Mouse (Mus musculus) inflammation-experienced regulatory T-cells (primary cell): ENCODE data around the gene Gucy2d. TPM values are rescaled to one million over a fixed set of nuclear protein-coding genes. Genes with fewer than 3 reads are reported as not detected.

Experiments used
- polyA plus RNA-seq, 2 experiments: library from polyadenylated mRNA; unstranded; fragments of 100-300 nt; shearing (Covaris generic); gene quantifications; one replicate each; pipeline ENCODE4 v1.2.1; 2017

Gucy2d gene
- under 1 TPM in 1 of 2 experiments, not detected in 1; 0.28 TPM for polyA plus RNA-seq

DNA sequence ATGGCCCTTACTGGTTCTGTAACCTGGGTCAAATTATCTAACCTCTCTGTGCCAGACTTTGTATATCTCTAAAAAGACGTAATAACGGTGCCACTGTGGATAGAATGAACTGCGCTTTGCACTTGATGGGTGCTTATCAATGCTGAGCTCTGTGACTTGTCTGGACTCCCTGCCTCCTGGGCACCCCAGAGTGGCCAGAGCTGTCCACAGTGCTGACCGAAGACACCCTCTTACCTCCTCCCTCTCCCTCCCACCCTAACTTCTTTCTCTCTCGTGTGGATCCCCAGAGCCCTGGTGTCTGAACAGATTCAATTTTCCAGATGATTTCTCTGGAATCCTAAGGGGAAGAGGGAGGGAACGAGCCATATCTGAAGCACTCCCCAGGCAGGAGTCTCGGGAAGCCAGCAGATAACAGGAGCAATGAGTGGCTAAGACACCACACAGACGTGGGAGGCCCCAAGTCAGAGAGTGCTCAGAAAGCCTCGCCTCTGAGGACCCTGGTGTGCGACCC is at the start of gene Gucy2d:
TSS of gene Gucy2d (plus strand) at position 461 of the 511 bp plus-strand sequence.

DNA sequence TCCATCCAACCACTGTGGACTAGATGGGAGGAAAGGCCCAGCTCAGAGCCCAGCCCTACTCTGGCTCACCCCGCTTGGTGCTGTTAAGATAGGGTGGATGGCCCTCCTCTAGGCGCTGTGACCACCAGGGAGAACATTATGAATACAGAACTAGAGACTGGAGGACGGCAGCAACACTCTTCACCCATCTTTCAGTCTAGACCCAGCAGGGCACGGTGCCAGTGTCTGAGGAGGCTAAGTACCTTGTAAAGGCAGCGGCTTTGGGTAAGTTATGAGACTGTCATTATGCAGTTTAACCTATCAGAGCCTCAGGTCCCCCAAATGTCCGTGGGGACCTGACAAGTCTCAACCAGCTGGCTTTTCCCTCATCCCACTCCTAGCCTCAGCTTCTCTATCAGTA is 48.9 kb downstream of the Gucy2d start, which contains the start of gene Lrrc32:
TSS of gene Lrrc32 (plus strand) at position 153 of the 400 bp plus-strand sequence.

Other genes starting within 250 kb of the Gucy2d start
- gene B3gnt6, start 240.9 kb upstream of the Gucy2d start, polyA plus RNA-seq: not detected
- gene Acer3, start 119.2 kb upstream of the Gucy2d start, polyA plus RNA-seq: 1 to 10 TPM; 7.8 to 9.9 TPM
- under 1 TPM; 0.11 to 0.20 TPM for gene Tsku, start 79.1 kb upstream of the Gucy2d start, polyA plus RNA-seq
- 100 to 1,000 TPM in 1 of 2 experiments, 10 to 100 TPM in 1; 21.7 to 204 TPM for gene Lrrc32, start 48.9 kb downstream of the Gucy2d start, polyA plus RNA-seq
- gene Emsy, start 216.4 kb downstream of the Gucy2d start, polyA plus RNA-seq: 10 to 100 TPM; 73.8 to 82.5 TPM